Mouse (Mus musculus) embryonic fibroblast, embryonic 13.5 days (primary cell): ENCODE data around the gene C130026I21Rik.
"Not testable (repeated sequence)": the region's sequence is repeated elsewhere in the genome, so short reads cannot be mapped to it uniquely, and the experiment has no call there.

ENCODE experiments used
- CTCF ChIP-seq: IDR thresholded peaks from 2 replicates; pipeline ENCODE4 v1.5.1; 2011; ENCODE audit warnings: mild to moderate bottlenecking, control low read depth, low read length, moderate library complexity, borderline replicate concordance; ENCODE audit not compliant: insufficient read depth
- POLR2A ChIP-seq: IDR thresholded peaks from 2 replicates; pipeline ENCODE4 v1.6.1; 2011; ENCODE audit warnings: low read depth, mild to moderate bottlenecking, control low read depth, low read length, moderate library complexity

- TF ChIP-seq POLR2A, CTCF: not testable (repeated sequence)
Observed at GRCm38 (mm10) chr1:84994461-84994860, 275.9 kb downstream of the C130026I21Rik start.
